Mouse (Mus musculus) G1E (cell line): ENCODE data around the gene Rspo3.

Experiments
- CTCF ChIP-seq: IDR thresholded peaks from 2 replicates; pipeline ENCODE4 v1.5.1; 2012; ENCODE audit warnings: low read depth, low read length, inconsistent platforms, mixed read lengths
- GATA1 ChIP-seq: IDR thresholded peaks from 2 replicates; pipeline ENCODE4 v1.6.1; 2012; ENCODE audit warnings: borderline replicate concordance, low read length, inconsistent platforms, mixed read lengths

- TF ChIP-seq CTCF (no peak), GATA1 (no peak)
Measured at GRCm38 (mm10) chr10:29445076-29445475, 90.6 kb downstream of the Rspo3 start.
